Mouse (Mus musculus): ENCODE measurements around the gene Gm15127.
"Not testable (repeated sequence)": the region's sequence is repeated elsewhere in the genome, so short reads cannot be mapped to it uniquely, and the experiment has no call there.

Gm15127 gene

DNA sequence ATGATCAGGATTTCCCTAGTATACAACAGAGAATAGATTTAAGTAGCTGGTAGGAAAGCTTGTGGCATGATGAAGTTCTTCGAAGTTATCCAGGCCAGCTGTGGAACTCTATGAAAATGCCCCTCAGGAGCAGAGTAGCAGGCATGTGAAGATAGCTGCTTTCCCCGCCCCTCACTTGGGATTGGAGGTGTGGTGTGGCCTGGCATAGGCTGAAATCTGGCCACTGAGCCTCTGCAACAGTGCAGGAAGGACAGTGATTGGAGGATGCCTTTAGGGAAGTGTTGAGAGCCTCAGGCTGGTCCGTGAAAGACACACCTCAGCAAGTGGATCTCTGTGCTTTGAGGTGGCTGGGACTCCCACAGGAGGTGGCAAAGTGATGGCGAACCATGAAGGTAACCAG, at the start of gene Gm15127:
Gene Gm15127, plus strand, starts transcription at position 301 of the 400 bp plus-strand sequence.
- DNase-seq (ENCODE audit: low read depth, low spot score) = not testable (repeated sequence)

DNA sequence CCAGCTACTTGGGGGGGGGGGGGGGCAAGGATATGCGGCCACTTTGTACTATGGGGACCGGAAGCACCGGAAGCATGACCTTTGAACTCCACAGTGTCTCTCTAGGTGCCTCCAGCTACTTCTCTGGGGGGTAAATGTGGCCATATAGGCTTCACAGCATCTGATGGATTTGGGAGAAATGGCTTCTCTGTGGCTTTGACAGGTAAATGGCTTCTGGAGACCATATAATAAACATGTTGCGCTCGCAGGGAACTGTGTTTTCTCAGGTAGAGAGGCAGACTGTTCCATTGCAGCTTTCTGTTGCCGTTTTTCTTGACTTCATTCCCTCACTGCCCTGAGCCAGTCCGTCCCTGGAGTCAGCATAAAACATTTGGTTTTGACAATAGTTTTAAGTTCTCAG, 48.3 kb upstream of the Gm15127 start, which contains the start of gene Gm8334:
Gene Gm8334, minus strand, starts transcription at position 101 of the 400 bp plus-strand sequence.
- DNase-seq (ENCODE audit: low read depth, low spot score) = not testable (repeated sequence)

DNA sequence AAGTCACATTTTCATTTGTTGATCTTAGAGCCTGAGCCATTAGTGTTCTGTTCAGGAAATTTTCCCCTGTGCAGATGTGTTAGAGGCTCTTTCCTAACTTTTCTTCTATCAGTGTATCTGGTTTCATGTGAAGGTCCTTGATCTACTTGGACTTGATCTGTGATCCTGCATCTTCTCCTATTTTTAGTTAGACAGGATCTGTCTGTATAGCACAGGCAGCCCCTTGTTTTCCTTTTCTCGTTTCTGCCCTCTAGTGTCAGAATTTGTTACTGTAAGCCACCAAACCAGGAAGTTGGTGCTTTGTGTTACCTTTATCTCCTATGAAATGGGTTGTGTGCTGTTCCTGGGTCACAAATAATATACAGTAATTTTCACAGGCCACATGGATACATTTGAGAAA, 12.9 kb downstream of the Gm15127 start:
- DNase-seq (ENCODE audit: low read depth, low spot score) = not testable (repeated sequence)

All from retina, adult 2 months (tissue).